Mouse (Mus musculus): Measurements from ENCODE around the gene Slc22a4. TPM values are rescaled to one million over a fixed set of nuclear protein-coding genes. Genes with fewer than 3 reads are reported as not detected.

The Slc22a4 gene
- total RNA-seq (2021) = 1 to 10 TPM; 4.0 to 4.5 TPM
- long read RNA-seq, experiment 1, partial matches to known transcripts = 3 of 5 reads
- long read RNA-seq, experiment 1, other reads (novel, unspliced or antisense) = 2 of 5 reads
- long read RNA-seq, experiment 2, partial matches to known transcripts = 3 of 4 reads
- long read RNA-seq, experiment 2, other reads (novel, unspliced or antisense) = 1 of 4 reads

DNA sequence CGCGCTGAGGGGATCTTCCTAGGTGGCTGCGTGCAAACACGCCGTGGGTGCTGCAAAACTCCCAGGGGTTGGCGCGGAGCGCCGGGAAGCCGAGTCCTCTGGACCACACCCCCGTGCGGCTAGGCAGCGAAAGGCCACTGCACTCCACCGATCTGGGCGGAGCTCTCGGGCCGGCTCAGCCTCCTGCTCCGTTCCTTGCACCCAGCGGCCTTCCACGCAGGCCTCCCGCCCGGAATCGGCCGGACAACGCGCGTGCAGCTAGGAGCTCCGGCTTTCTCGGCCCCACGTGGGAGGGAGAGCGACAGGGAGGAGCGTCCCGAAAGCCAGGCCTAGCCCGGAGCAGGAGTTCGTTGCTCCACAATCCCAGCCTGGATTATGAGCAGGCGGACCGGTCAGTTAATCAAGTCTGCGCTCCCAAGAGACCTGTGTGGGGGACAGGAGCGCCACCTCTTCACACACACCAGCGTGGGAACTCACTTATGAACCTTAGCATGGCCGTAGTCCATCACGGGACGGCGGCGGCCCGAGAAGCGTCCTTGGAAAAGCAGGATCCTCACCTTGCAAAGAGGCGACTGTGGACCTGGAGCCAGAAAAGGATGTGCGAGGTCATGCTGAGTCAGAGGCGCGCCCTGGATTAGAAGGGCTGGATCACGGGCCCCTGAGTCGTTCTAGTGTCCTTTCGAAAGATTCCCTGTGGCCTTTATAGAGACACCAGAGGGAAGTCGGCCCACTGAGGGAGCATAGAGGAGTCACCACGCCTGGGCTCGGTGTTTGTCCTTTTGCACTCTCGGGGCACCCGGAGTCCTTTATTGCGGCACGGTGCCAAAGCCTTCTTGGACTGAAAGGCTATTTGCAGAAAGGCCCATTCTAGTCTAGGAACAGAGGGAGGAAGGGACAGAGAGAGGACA is at the start of gene Slc22a4:
Gene Slc22a4 (minus strand): TSS at position 47 of the 908 bp plus-strand sequence.
- intact Hi-C loops (cut with DNase I) = no loop called here

DNA sequence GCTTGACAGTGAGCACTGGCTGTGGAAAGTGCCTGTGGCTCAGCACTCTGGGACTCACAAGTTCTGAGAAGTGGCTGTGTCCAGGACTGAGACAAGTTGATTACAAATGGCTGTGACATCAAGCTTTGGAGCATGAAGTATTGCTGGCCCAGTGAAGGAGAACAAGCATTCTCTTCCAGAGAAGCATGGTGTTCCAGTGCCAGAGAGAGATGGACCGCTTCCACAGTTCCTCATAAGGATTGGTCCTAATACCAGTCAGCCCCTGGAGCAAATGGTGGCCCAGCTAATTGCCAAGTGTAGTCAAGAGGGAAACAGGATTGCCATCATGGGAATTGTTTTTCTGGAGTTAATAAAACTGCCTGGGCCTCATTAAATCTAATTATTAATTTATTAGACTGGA is 48.2 kb upstream of the Slc22a4 start:
- DNase-seq (ENCODE audit: low spot score in 2 of 2) = no peak
- intact Hi-C loops (cut with DNase I) = no loop called here

More for the DNA sequence above, at the start of gene Slc22a4:
- peak; percentile 56 to 58 for DNase-seq (ENCODE audit: low spot score in 2 of 2)

DNA sequence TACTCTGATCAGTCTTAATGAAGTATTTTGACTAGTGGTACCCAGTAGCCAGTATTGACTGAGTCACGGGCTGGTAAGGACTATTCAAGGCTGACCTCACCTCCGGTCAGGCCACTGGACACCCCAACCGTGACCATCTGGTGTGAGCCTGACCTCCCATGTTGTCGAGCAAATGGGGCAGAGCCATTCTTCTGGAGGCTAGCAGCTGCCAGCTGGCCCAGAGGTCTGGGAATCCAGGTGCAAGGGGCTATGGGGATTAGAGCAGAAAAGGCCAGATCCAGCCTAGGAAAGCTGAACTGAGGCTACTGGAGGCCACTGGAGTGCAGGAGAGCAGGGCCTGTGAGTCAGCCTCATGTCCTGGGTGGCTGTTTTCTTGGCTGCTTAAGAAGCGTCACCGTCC is 47.5 kb upstream of the Slc22a4 start:
- intact Hi-C loops (cut with DNase I) = no loop called here

DNA sequence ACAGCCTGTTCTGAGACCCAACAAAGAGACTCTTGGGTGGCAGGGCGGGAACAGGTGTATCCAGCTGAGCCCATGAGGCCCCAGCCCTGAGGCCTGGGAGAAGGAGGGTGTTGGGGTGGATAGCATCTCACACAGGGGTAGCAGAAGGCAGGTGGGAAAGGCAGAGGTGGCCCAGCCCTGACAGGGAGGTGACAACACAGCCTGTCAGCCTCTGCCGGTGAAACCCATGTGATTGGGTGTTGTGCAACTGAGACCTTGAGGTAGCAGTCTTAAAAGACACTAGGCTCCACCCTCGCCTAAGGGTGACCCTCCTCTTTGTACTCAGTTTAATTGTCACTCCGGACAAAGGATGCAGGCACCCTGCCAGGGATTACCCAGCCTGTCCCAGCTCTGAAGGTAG is 45.4 kb upstream of the Slc22a4 start:
- intact Hi-C loops (cut with DNase I) = no loop called here
- no peak for DNase-seq (ENCODE audit: low spot score in 2 of 2)

More for the DNA sequence above, 47.5 kb upstream of the Slc22a4 start:
- DNase-seq (ENCODE audit: low spot score in 2 of 2) = no peak

DNA sequence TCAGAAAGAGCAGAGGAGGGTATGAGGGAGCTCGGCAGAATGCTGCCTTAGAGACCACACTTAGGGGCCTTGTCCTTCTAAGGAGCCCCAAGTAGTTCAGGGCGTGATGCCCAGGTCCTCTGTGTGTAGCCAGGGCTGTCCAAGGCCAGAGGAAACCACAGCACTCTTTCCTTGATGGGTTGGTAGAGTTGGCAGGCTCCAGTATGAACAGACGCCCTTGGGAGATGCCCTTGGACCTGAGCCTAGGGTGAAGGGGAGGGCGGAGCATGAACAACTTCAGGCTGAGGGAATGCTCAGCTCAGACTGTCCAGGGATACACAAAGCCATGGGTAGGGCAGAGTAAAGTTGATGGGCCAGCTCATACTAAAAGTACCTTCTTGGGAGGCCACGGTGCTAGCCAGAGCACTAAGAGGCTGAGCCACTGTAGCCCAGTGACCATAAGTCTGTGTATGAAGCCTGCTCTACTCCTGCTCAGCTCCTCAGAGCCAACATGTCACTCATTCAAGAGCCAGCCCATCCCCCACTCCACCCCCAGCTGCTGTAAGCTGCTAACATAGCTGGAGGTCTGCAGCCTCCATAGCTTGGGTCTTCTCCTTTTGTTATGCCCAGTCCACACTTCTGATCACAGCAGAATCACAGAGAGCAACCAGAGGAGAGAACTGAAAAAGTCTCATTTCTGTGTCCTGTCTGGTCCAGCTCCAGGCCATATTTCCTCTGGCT is 44.0 kb upstream of the Slc22a4 start:
- no peak for DNase-seq (ENCODE audit: low spot score in 2 of 2)
- intact Hi-C loops (cut with DNase I) = no loop called here

DNA sequence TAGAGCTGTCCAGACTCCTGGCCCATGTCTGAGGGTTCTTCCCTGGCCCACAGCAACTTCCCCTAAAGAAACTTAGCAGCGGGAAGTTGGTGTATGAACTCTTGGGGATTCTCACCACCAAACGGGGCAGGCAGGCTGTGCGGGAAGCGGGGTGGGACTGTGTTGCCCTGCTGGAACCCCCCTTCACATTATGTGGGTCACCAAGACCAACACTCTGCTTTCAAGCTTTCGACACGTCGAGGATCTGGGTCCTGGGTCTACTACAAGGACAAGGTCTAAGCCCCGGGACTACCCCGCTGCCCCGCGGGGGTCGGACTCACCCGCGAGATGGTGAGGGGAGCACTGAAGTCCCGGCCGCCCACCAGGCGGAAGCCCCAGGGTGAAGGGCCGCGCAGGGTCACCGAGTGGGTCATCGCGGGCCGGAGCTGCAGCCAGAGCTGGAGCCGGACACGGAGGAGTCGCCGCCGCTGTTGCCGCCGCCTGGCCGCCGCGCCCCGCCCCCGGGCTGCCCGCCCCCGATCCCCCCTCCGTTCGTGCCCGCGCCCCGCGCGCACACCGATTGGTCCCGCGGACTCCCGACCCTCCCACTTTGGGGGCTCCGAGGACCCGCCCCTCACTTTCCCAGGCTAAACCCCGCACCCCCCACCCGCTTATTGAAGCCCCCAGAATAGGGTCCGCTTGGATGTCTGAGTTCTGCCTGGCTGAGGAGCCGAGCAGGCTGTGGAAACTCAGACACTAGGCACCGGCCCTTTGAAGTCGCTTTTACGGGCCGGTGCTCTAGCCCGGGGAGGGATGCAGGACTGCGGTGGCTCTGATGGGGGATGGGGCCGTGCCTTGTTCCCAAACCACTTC is 40.9 kb upstream of the Slc22a4 start, which contains the start of gene Pdlim4:
Gene Pdlim4 (minus strand): TSS at position 495 of the 852 bp plus-strand sequence.
- no peak for DNase-seq (ENCODE audit: low spot score in 2 of 2)
- intact Hi-C loops (cut with DNase I) = no loop called here

DNA sequence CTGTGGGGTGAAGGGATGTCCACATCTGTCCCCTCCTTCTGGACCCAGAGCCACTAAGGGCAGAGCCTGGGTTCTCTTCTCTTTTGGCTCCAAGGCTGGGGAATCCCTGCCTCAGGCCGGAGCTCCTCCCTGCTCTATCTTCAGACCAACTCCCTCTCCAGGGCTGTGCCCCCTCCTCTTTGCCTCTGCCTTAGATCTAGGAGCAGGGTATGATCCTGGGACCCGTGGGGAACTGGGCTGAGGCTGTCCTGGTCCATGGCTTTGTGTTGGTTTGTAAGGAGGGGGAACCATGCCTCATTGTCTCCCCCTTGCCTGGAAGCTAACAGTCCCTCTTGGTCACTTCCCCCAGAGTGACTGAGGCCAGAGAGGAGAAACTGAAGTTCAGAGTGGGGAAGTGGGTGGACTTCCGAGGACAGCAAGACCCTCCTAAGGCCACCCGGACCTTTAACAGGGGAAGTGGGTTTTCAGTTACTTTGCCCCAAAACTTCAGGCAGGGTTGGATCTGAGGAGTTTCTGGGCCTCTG is 40.2 kb upstream of the Slc22a4 start:
- no peak for DNase-seq (ENCODE audit: low spot score in 2 of 2)
- intact Hi-C loops (cut with DNase I) = no loop called here

DNA sequence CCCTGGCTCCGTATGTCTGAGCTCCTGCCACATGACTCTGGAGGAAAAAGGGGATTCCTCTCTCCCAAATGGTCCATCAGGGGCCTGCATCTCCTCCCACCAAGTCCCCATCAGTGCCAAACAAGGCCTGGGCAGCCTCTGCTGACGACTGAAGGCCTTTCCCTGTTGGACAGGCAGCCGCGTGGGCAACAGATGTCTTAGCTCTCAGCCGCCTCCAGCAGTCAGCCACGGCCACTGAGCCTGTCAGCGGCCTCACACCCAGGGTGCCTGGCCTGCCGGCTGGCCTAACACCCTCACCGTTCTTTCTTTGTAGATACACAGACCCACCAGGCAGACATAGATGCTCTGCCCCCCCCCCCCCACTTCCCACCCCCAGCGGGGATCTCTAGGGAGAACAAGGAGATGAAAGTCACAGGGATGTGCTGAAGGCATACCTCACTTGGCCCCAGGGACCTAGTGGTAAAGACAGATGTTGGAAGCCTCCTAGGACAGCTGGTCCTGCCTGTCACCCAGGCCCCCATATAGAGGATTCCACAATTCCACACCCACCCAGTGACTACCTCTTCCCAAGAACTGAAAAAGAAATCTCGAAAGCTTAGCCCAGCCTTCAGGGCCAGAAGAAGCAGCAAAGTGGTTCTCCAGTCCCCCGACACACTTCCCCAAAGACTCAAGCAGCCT is 39.6 kb upstream of the Slc22a4 start:
- DNase-seq (ENCODE audit: low spot score in 2 of 2) = no peak
- intact Hi-C loops (cut with DNase I) = no loop called here

DNA sequence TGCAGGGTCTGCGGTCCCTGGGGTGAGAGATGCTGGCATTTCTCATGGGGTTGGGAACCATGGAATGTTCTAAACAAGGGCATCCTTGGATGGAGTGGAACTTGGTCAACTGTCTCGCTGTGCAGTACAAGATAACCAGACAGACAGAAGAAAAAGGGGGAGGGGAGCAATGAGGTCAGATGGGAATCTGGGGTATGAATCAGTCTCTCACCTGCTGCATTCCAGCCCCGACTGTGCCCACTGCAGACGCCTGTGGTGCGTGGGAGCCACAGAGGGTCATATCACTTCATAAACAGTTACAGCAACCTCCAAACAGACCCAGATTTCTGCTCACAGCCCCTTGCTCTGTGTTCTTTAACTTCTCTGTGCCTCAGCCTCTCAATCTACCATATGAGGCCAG is 38.5 kb upstream of the Slc22a4 start:
- no peak for DNase-seq (ENCODE audit: low spot score in 2 of 2)
- intact Hi-C loops (cut with DNase I) = no loop called here

DNA sequence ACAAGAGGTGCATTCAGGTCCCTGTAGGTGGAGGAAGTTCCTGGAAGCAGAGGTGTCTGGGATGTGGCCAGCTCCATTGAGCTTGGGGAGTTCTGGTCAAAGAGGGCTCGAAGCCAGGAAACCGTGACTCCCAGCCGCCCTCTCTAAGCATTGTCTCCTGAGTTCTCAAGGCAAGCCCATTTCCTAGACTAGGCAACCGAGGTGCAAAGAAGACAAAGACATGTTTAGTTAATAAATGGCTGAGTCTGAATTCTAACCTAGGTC is 38.0 kb upstream of the Slc22a4 start:
- intact Hi-C loops (cut with DNase I) = no loop called here

DNA sequence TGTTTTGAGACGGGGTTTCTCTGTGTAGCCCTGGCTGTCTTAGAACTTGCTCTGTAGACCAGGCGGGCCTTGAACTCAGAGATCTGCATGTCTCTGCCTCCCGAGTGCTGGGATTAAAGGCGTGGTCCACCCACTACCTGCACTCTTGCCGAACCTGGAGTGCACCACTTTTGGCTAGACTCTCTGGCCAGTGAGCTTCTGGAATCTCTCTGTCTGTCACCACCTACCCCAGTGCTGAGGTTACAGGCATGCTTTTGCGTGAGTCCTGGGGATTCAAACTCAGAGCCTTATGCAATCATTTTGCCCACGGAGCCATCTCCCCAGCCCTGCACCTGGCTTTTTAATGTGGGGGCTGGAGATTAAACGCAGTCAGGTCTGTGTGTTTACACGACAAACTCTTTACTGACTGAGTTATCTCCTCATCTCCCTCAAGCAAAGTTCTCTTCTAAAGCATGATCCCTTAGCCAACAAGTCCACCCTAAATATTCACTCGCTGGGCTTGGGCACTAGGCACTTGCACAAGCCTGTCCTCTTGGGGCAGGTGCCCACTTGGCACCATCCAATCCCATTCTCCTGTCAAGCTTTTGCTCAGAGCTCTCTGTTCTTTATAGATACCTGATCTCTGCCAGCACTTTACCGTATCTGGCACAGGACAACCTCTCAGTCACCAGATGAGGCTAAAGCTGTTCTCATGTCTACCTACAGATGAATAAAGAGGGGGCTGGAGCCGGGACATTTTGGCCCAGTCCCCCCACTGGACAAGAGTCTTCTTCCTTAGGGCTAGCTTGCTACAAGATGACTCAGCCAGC is 37.4 kb upstream of the Slc22a4 start:
- no peak for DNase-seq (ENCODE audit: low spot score in 2 of 2)
- intact Hi-C loops (cut with DNase I) = no loop called here

More for the DNA sequence above, 38.0 kb upstream of the Slc22a4 start:
- DNase-seq (ENCODE audit: low spot score in 2 of 2) = no peak

DNA sequence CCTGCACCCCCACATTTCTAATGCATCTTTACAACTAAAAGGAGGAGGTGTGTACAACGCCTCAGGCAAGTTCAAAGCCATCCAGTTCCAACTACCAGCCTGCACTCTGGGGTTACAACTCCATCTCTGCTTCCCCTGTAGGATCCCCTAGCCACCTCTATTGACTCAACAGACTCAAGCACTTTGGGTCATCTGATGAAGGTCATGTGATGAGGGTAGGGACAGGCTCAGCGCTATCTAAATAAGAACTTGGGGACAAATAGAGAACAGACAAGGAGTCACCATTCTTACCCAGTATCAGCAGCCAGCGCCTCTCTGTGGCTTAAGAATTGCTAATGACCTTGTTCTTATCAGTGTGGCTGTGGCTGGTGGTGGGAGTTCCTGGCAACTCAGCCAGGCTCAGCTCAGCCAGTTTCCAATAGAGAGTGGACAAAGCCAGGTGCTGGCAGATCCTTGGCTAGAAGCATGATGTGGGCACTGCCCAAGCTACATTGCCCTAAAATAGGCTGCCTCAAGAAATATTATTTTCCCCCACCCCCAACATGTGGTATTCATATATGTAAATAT is 36.6 kb upstream of the Slc22a4 start:
- intact Hi-C loops (cut with DNase I) = no loop called here
- no peak for DNase-seq (ENCODE audit: low spot score in 2 of 2)

DNA sequence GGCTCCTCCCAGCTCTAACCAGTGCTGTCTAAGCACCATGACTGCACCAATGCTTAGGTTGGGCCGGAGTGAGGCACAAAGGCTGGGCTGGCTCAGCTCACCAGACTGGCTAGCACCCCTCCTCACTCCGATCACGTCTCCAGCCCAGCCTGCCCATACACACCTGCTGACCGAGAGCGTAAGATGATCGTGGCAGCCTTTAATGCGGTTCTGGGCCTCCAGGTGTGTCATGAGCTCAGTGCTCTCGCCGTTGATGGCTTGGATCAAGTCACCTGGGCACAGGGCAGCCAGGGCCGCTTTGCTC is 35.5 kb upstream of the Slc22a4 start:
- no peak for DNase-seq (ENCODE audit: low spot score in 2 of 2)
- intact Hi-C loops (cut with DNase I) = no loop called here

DNA sequence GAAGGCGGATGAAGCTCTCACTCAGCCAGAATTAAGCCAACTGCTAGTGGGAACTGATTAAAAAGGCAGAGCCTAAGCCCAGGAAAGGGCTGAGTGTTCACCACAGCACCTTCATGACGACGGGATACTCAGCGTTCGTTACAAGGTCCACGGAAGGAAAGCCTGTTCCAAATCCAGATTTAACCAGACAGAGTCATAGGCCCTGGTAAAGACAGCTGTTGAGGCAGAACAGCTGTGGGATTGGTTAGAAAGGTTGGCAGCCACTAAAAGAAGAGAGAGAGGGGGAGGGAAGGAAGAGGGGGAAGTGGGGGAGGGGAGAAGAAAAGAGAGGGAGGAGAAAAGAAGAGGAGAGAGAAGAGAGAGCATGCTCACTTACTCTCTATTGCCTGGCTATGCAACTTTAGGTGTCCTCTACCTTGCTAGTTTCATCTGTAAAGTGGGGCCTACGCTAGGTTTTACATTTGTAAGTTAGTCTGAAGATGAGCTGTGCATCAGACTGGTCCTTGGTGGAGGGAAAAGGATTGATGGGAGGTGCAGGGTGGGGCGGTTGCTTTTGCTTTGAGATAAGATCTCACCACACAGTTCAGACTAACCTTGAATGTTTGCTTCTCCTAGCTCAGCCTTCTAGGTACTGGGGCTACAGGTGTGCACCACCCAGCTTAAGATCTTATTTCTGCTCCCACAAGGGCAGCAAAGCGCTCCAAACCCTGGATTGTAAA is 35.0 kb upstream of the Slc22a4 start:
- intact Hi-C loops (cut with DNase I) = no loop called here
- DNase-seq (ENCODE audit: low spot score in 2 of 2) = no peak

DNA sequence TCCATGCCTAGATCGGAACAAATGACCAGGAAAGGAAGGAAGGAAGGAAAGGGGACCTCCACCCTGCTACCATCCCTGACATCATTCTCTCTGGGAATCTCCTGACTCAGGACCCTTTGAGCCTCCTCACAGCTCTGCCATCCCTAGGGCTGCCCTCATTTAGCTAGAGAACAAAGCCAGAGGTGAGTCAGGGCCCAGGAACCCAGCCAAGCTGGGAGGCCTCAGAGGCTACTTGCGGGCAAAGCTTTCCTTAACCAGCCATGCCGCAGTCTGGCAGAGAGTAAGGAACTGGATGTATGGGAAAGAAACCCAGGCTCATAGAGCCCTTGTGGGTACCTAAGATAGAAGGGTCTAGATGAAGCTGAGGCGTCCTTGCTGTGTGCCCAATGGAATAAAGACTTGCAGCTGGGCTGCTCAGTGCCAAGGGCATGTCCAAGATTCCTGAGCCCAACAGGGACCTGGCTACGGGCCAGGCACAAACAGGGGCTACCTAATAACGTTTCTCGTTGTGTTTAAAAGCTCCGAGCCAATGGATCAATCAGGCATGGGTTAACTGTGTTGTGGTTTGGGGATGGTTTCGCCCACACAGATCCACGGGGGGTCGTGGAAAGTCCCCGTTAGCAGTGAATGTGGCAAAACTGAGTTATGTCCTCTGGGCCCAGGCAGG is 34.3 kb upstream of the Slc22a4 start:
- DNase-seq (ENCODE audit: low spot score in 2 of 2) = no peak
- intact Hi-C loops (cut with DNase I) = no loop called here

DNA sequence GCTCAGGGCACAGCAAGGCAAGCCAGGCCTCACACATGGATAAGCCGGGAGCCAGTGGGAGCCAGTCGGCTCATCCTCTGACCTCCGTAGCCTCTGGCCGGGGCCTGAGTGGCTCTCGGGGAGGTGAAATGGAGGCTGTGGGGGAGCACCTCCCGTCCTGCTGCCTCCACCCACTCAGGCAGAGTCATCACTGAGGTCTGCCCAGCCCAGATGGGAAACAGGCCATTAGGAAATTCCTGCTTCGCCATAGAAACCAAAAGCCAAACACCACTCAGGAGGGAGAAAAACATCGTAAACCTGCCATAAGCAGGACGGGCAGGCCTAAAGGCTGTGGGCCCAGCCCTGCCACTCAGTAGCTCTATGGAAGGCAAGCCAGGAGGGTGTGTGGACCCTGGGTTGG is 32.4 kb upstream of the Slc22a4 start:
- DNase-seq (ENCODE audit: low spot score in 2 of 2) = no peak
- intact Hi-C loops (cut with DNase I) = no loop called here

DNA sequence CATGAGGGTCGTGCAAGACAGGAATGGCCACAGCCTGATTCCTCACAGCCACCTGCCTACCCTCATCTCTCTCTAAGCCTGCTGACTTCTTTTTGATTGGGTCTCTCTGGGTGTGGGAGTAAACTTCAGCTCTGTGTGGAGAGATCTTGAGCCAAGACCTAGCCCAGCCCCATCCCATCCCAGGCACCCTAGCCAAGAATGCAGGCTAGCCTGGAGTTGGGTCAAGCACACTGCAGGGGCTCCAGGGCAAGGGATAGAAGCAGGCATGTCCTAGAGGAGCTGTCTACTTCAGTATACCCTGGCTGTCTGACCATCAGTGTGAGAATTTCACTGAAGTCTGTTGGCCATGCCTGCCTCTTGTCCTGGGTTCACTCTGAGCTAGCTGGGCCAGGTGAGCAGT is 31.6 kb upstream of the Slc22a4 start:
- DNase-seq (ENCODE audit: low spot score in 2 of 2) = no peak
- intact Hi-C loops (cut with DNase I) = no loop called here
